Mouse (Mus musculus): Measurements from ENCODE around the gene Hist1h3g. TPM values are rescaled to one million over a fixed set of nuclear protein-coding genes. Genes with fewer than 3 reads are reported as not detected.
"Not testable (repeated sequence)": the region's sequence is repeated elsewhere in the genome, so short reads cannot be mapped to it uniquely, and the experiment has no call there.

Gene Hist1h3g
- polyA plus RNA-seq, 1 experiment from 2014 or later = 0.51 TPM

- peak; percentile 12 for ATAC-seq (ENCODE audit: low FRiP score)
These were observed 35.2 kb downstream of the Hist1h3g start for GRCm38 (mm10) chr13:23570261-23571021.

GRCm38 (mm10) chr13:23571022-23571503, 35.8 kb downstream of the Hist1h3g start, which contains the start of the genes Hist1h2ae and Hist1h2bg:
Gene Hist1h2ae, minus strand, starts transcription at chr13:23571220.
Gene Hist1h2bg, plus strand, starts transcription at chr13:23571396.
- no peaks in the 10 kb centered on the region for H3K9me3 ChIP-seq (replicated peaks)
- peak within 1 kb of the TSS; percentile 44 for H3K4me3 ChIP-seq (replicated peaks)
- no peaks in the 10 kb centered on the region for H3K36me3 ChIP-seq
- H3K27ac ChIP-seq (replicated peaks) = peak within 1 kb of the TSS; percentile 94
- H3K4me1 ChIP-seq = peaks cover 30% of the 10 kb centered on the region
- no peaks in the 10 kb centered on the region for H3K27me3 ChIP-seq (replicated peaks)
- peak within 1 kb of the TSS; percentile 71 for H3K4me2 ChIP-seq
- WGBS = under 1% methylated on average over 18 of the region's 18 CpGs
- peak within 1 kb of the TSS; percentile 53 for H3K9ac ChIP-seq (replicated peaks)
- ATAC-seq (ENCODE audit: low FRiP score) = peak; percentile 92

More at GRCm38 (mm10) chr13:23570261-23571021, 35.2 kb downstream of the Hist1h3g start:
- H3K36me3 ChIP-seq; H3K9me3 ChIP-seq (replicated peaks); H3K27me3 ChIP-seq (replicated peaks): not testable (repeated sequence)
- Histone ChIP-seq H3K4me1 (peaks cover 29% of the 10 kb centered on the region), H3K4me3 (replicated peaks) (peak overlapping the region; percentile 44), H3K9ac (replicated peaks) (peak overlapping the region; percentile 44), H3K4me2 (peak overlapping the region; percentile 71), H3K27ac (replicated peaks) (peak overlapping the region; percentile 94)
- under 1% methylated on average over 19 of the region's 41 CpGs for WGBS

- H3K27ac ChIP-seq (replicated peaks) = peak overlapping the region; percentile 94
- not testable (repeated sequence) for ATAC-seq (ENCODE audit: low FRiP score); H3K36me3 ChIP-seq; H3K27me3 ChIP-seq (replicated peaks); H3K9me3 ChIP-seq (replicated peaks)
- peak overlapping the region; percentile 53 for H3K9ac ChIP-seq (replicated peaks)
- peaks cover 36% of the 10 kb centered on the region for H3K4me1 ChIP-seq
- H3K4me2 ChIP-seq = peak overlapping the region; percentile 71
- peak overlapping the region; percentile 44 for H3K4me3 ChIP-seq (replicated peaks)
- 0% methylated on average over 15 of the region's 34 CpGs for WGBS
These were observed 36.4 kb downstream of the Hist1h3g start for GRCm38 (mm10) chr13:23571504-23572217.

GRCm38 (mm10) chr13:23572218-23573033, 37.2 kb downstream of the Hist1h3g start:
- Histone ChIP-seq H3K4me2 (peak overlapping the region; percentile 71), H3K4me1 (peaks cover 40% of the 10 kb centered on the region), H3K9ac (replicated peaks) (peak overlapping the region; percentile 53), H3K27me3 (replicated peaks) (no peaks in the 10 kb centered on the region), H3K9me3 (replicated peaks) (no peaks in the 10 kb centered on the region), H3K4me3 (replicated peaks) (peak overlapping the region; percentile 44), H3K27ac (replicated peaks) (peak overlapping the region; percentile 94), H3K36me3 (no peaks in the 10 kb centered on the region)
- ATAC-seq (ENCODE audit: low FRiP score) = no peak
- 47% methylated on average over 2 of the region's 2 CpGs for WGBS

GRCm38 (mm10) chr13:23573034-23573897, 38.0 kb downstream of the Hist1h3g start:
- H3K4me2 ChIP-seq = peak overlapping the region; percentile 71
- H3K9ac ChIP-seq (replicated peaks); H3K36me3 ChIP-seq; H3K27me3 ChIP-seq (replicated peaks); H3K9me3 ChIP-seq (replicated peaks); ATAC-seq (ENCODE audit: low FRiP score): not testable (repeated sequence)
- 12% methylated on average over 20 of the region's 20 CpGs for WGBS
- peak overlapping the region; percentile 86 for H3K27ac ChIP-seq (replicated peaks)
- peak overlapping the region; percentile 35 for H3K4me3 ChIP-seq (replicated peaks)
- H3K4me1 ChIP-seq = peaks cover 40% of the 10 kb centered on the region

- H3K4me1 ChIP-seq = peaks cover 40% of the 10 kb centered on the region
- H3K27ac ChIP-seq (replicated peaks) = peak within 1 kb of the TSS; percentile 86
- H3K4me2 ChIP-seq = peak within 1 kb of the TSS; percentile 71
- H3K4me3 ChIP-seq (replicated peaks) = peak within 1 kb of the TSS; percentile 35
- WGBS = 0% methylated on average over 42 of the region's 42 CpGs
- peak; percentile 92 for ATAC-seq (ENCODE audit: low FRiP score)
- H3K9ac ChIP-seq (replicated peaks) = 0 out of 2 replicates have a peak within 1 kb of the TSS, but pooled peaks have one; percentile 28
- not testable (repeated sequence) for H3K27me3 ChIP-seq (replicated peaks); H3K36me3 ChIP-seq; H3K9me3 ChIP-seq (replicated peaks)
These were observed 38.8 kb downstream of the Hist1h3g start, which contains the start of the genes Hist1h2bf and Hist1h2ad for GRCm38 (mm10) chr13:23573898-23574524. Gene Hist1h2bf, minus strand, starts transcription at chr13:23574196. Gene Hist1h2ad, plus strand, starts transcription at chr13:23574381.

GRCm38 (mm10) chr13:23574546-23575170, 39.4 kb downstream of the Hist1h3g start:
- H3K9ac ChIP-seq (replicated peaks) = 0 out of 2 replicates have a peak overlapping the region, but pooled peaks have one; percentile 28
- H3K4me2 ChIP-seq = peak overlapping the region; percentile 71
- ATAC-seq (ENCODE audit: low FRiP score) = peak; percentile 4; the same call in 1 of the 2 replicates
- H3K4me1 ChIP-seq = peaks cover 37% of the 10 kb centered on the region
- 0% methylated on average over 7 of the region's 39 CpGs for WGBS
- H3K4me3 ChIP-seq (replicated peaks) = peak overlapping the region; percentile 35
- H3K27me3 ChIP-seq (replicated peaks); H3K9me3 ChIP-seq (replicated peaks); H3K36me3 ChIP-seq: not testable (repeated sequence)
- peak overlapping the region; percentile 86 for H3K27ac ChIP-seq (replicated peaks)

GRCm38 (mm10) chr13:23575271-23575851, 40.1 kb downstream of the Hist1h3g start, which contains the start of gene Hist1h3d:
Gene Hist1h3d, plus strand, starts transcription at chr13:23575763.
- Histone ChIP-seq H3K9ac (replicated peaks) (peak within 1 kb of the TSS; percentile 56), H3K27ac (replicated peaks) (peak within 1 kb of the TSS; percentile 81), H3K36me3 (no peaks in the 10 kb centered on the region), H3K4me1 (peaks cover 32% of the 10 kb centered on the region), H3K4me2 (peak within 1 kb of the TSS; percentile 71), H3K9me3 (replicated peaks) (no peaks in the 10 kb centered on the region), H3K27me3 (replicated peaks) (no peaks in the 10 kb centered on the region), H3K4me3 (replicated peaks) (peak within 1 kb of the TSS; percentile 41)
- WGBS = under 1% methylated on average over 18 of the region's 18 CpGs
- peak; percentile 46 for ATAC-seq (ENCODE audit: low FRiP score)

- Histone ChIP-seq H3K4me1 (peaks cover 32% of the 10 kb centered on the region), H3K9ac (replicated peaks) (peak overlapping the region; percentile 56), H3K4me3 (replicated peaks) (peak overlapping the region; percentile 41), H3K27ac (replicated peaks) (peak overlapping the region; percentile 77), H3K4me2 (peak overlapping the region; percentile 71)
- H3K27me3 ChIP-seq (replicated peaks); ATAC-seq (ENCODE audit: low FRiP score); H3K36me3 ChIP-seq; H3K9me3 ChIP-seq (replicated peaks): not testable (repeated sequence)
- WGBS = 1% methylated on average over 9 of the region's 40 CpGs
These were observed 40.7 kb downstream of the Hist1h3g start for GRCm38 (mm10) chr13:23575864-23576313.

Measured in neural tube, embryonic 15.5 days (tissue).